Mouse (Mus musculus) hematopoietic stem cell, adult 5-6 weeks (primary cell): ENCODE measurements around the gene Lrp5. TPM values are rescaled to one million over a fixed set of nuclear protein-coding genes. Genes with fewer than 3 reads are reported as not detected.

ENCODE experiments used
- ATAC-seq, 2 experiments: fragments of 125-278 bp in 1 of 2; replicated peaks in 1 of 2; 2 replicates each; pipeline ENCODE4 v1.8.0; 2016 to 2017; ENCODE audit warnings: inconsistent platforms in 2 of 2, mild to moderate bottlenecking in 2 of 2, moderate number of reproducible peaks in 2 of 2, low read depth in 1 of 2, moderate TSS enrichment in 1 of 2; ENCODE audit not compliant: low FRiP score in 2 of 2, poor library complexity in 2 of 2, severe bottlenecking in 2 of 2, insufficient read depth in 1 of 2, low TSS enrichment in 1 of 2
- total RNA-seq: library from RNA; stranded (forward); fragments of 172-1452, 232-1000 nt; gene quantifications from 2 replicates; pipeline ENCODE4 v1.2.3, GENCODE M21; 2017

Gene Lrp5
- total RNA-seq, 1 experiment from 2014 or later = 22.0 TPM

DNA sequence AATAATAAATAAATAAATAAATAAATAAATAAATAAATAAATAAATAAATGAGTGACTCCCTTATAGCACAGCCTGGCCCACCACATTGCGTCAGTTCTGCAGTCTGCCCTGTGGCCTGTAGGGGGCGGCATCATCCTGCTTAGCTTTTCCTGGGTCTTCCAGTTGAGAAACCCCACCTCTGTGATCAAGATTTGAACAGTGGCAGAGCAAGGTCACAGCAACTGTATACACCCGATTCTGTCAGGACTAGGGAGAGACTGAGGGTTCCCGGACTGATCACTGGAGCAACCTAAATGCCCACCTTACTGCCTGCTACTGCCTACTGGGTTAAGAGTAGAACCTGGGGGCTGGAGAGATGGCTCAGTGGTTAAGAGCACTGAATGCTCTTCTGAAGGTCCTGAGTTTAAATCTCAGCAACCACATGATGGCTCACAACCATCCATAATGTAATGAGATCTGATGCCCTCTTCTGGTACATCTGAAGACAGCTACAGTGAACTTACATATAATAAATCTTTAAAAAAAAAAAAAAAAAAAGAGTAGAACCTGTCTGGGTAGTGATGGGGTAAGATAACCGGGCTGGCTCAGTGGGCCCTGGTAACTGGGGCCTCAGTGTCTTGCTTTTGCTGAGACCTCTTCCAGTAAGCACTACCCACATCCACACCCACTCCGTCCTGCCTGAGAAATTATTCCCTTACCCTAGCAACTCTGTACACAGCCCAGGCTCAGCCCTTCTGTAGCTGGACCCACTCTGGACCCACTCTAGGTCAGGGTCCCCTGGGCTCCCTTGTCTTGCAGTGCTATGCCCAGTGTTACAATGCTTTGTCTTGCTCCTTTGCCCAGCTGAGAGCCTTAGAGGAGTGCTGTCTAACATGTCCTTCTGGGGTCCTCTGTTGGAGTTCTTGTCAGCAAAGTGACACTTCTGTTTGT lies 13.4 kb upstream of the Lrp5 start:
- peak; percentile 37 to 78; a peak in 2 of 4 replicates for ATAC-seq

DNA sequence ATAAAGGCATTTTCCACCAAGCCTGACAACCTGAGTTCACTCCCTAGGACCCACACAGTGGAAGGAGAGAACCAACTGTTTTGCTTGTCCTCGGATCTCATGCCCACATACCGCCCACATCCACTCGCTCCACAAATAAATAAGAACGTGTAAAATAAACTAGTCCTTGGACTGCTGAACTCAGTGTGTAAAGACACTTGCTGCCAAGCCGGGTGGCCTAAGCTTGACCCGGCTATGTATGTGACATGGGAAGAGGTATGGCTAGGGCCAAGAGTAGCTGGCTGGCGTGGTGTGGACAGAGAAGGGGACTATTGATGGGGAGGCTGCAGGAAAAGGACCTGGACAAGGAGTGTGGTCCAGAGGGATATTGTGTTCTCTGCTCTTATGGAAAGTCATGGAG lies 11.7 kb upstream of the Lrp5 start:
- no peak for ATAC-seq

DNA sequence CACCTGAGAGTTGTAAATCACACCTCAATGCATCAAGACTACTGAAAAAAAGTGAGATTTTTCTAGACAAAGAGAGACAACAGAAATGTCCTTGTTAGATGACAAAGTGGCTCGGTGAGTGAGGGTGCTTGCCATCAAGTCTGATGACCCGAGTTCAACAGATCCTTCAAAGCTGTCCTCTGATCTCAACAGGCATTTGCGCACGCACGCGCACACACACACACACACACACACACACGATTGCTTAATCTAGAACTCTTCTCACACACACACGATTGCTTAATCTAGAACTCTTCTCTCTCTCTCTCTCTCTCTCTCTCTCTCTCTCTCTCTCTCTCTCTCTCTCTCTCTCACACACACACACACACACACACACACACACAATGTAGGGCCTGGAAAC lies 9.6 kb upstream of the Lrp5 start:
- ATAC-seq = no peak

DNA sequence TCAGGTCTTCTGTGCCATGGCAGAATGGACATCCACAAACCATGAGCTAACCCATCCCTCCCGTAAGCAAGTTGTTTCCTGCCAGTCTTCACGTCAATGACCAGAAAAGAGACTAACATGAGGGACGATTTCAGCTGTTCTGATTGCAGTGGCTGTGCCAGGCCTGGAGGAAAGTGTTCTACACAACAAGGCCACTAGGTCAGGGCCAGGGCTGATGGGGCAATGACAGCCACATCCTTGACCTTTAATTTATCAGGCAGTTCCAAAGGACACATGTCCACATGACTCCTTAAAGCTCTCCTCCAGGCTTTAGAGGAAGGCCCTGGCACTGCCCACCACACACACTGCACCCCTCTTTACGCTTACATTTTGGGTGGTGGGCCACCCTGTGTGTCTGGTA lies 9.1 kb upstream of the Lrp5 start:
- no peak for ATAC-seq

DNA sequence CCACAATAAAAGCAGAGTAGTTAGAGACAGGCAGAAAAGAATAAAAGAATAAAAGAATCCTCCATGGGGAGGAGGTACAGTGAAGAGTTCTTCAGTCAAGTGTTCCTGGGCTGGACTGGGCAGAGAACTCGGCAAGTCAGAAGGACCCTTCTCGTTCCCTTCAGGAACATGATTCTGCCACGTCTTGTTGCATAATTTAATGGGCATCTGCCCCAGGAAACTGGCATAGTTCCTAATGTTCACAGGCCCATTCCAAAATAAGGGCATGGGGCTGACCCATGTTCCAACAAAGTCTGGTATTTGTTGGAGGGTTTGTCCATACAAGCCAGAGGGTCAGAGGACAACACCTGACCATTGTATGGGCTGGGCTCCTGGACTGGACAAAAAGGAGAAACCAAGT lies 8.6 kb upstream of the Lrp5 start:
- no peak for ATAC-seq

DNA sequence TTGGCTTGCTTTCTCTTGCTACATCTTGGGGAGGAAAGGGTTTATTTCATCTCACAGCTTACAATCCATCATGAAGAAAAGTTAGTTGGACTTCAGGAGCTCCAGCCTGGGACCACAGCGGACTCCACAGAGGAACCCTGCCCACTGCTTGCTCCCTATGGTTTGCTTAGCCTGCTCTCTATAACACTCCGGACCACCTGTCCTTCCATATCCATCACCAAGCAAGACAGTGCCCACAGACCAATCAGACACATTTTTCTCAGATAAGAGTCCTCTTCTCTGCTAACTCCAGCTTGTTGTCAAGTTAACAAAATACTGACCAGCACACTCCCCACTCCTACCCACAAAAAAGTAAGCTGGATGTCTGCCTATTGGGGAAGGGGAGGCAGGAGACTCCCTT lies 8.1 kb upstream of the Lrp5 start:
- no peak for ATAC-seq

DNA sequence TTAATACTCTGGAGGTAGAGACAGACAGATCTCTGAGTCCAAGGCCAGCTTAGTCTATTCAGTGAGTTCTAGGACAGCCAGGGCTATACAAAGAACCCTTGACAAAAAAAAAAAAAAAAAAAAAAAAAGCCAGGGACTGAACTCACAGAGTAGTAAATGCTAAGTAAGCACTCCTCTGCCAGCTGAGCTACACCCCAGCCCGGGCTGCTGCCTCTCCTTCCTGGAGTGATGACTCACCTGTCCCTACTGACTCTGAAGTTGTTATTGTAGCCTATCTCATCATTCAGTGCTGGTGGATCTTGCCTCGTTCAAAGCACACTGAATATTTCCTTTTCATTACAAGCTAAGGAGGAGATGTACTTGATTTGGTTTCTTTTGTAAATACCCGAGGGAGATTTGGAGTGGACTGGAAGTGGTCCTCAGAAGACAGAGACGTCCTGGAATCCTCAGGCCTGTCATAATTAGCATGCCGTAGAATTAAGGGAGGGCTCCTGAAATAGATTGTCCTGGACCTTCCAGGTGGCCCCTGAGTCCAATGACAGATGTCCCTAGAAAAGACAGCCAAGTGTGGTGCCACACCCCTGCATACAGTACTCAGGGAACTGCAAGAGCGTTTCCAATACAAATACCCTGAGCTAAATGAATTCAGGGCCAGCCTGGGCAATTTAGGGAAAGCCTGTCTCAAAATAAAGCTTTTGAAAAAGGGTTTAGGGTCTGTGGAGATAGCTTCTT lies 6.2 kb upstream of the Lrp5 start:
- no peak for ATAC-seq

DNA sequence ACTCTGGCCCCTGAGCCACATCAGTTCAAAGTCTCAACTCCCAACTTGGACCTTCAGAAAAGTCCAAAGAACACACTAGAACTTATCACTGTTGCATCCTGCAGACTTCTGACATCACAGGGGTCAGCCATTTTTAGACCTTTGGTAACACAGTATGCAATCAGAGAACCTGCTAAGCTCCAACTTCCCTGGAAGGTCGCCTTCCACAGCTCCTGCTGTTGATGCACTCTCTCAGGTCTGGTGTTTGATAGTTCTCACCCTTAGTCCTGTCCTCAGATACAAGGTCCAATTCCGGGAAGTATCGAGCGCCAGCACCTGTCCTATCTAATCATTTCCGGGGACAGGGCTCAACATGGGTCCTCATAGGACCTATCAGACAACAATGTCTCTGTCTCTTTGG lies 5.0 kb upstream of the Lrp5 start:
- ATAC-seq = no peak

DNA sequence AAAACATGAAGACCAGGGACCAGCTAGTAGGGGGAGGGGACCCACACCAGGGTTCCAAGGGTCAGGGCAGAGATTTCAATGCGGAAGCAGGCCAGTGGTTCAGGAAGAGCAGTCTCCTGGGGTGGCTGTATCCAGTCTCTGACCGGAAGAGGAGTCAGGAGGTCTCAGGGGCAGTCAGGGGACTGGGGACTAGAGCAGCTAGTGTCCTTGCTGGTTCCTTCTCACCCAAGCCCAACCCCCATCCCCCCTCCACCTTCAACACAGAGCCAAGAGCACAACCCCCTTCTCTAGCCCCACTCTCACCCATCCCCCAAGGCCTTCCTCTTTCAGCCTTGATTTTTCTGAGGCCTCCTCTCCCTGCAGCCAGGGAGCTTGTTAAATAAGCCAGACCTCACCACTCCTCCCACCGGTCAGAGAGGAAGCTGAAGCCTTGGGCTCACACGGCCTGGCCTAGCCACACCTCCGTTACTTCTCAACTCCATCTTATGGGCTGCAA lies 1.4 kb upstream of the Lrp5 start:
- ATAC-seq = peak; percentile 76 to 81

DNA sequence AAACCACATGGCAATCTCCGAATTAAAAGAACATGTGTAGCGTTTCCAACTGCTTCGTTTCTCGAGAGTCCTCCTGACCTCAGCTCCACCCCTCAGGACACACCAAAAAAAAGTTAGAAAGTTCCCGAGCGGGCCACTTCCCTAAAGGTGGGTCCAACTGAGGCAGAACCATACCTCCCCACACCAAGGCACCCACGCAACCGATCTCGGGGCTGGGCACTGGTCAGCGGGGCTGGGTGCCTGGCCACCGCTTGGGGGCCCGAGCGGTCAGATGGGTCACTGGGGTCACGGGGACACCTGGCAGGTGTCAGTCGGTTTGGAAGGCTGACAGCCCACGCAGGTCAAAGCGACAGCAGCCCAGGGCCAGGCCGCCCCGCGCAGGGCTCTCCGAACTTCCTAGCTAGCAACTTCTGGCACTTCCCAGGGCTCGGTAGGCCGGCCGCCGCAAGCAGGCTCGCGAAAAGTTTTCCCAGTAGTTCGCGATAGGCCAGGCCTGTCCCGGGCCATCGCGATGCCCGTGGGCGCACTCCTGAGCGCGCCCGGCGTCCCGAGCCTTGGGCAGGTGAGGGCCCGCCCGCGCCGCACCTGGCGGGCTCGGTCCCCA lies 651 bp downstream of the Lrp5 start:
- ATAC-seq = no peak

DNA sequence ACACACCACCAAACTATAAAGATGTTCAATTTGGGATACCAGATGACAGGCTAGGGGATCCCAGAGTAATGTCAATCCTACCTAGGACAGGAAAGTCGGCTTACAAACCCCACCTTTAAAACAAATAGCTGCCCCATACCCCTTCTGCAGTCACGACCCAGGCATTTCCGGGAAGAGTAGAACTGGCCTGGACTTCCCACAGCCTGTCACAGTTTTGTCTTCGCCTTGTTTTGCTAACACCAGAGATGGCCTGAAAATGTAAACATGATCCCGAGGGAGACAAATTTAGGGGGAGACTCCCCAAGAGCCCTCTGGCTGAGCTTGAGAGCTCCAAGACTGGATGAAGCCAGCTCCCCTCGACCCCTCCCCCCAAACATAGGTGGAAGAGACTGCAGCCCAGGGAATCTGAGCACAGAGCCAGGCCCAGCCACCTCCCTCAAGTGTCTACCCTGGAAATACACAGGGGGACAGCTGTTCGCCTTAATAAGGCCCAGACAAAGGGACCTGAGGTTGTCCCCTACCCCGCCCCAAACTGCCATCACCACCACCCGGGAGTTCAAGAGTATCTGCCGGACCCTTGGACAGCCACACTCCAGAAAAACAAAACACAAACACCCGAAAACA lies 1.3 kb downstream of the Lrp5 start:
- ATAC-seq = no peak

DNA sequence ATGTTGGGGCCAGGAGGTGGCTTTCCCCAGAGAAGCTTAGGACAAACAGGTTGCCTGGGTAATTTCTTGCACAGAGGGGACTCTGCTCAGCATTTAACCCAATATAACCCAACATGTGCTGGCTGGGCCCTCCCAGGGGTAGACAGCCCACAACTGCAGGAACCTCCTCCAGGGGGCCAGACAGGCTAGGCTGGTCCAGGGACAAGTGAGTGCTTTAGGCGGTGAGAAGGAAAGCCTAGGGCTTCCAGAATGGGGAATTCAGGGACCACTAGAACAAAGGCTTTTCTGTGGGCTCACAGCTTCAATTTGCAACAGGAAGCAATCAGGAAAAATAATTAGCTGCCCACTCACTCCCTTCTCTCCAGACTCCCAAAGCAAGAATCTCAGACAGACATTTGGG lies 1.9 kb downstream of the Lrp5 start:
- ATAC-seq = no peak

DNA sequence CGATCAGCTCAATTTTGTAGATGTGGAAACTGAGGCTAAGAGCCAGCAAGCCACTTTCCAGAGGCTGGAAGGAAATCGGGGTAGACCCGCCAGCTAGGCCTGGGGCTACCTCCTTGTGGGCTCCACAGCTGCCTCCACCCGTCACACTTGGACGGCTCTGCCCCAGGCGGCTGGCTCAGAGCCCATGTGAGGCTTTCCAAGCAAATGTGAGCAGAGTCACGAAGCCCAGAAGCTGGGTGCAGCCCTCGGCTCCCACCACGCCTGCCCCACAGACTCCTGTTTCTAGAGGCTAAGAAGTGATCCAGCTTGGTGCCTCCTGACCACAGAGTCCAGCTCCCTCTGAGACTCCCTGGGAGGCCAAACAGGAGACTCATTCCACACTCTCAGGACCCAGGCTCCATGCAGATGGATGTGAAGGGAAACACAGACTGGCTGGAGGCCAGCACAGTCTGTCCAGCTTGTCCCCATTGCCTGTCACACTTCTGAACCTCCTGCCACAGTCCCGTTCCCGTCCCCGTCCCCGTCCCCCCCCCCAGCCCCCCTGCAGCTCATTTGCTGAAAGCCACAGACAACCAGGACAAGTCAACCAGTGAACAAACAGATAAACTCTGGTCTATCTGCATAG lies 4.9 kb downstream of the Lrp5 start:
- peak; percentile 55 to 66; a peak in 3 of 4 replicates for ATAC-seq

DNA sequence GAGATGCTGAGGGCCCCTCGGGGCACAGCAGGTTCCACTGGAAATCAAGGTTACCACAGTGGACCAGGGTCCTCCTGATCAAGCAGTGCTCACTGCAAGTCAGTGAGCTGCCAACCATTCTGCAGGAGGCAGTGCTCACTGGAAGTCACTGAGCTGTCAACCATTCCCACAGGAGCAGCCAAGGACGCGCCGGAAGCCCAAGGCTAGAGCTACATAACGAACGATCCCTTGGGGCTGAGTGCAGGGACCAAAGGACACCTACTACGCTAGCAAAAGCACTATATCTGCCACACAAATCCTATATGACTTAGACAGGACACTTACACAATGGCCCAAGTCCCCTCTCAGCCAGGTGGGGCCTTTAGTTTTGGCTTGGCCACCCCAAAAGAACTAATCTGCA lies 5.6 kb downstream of the Lrp5 start:
- no peak for ATAC-seq

DNA sequence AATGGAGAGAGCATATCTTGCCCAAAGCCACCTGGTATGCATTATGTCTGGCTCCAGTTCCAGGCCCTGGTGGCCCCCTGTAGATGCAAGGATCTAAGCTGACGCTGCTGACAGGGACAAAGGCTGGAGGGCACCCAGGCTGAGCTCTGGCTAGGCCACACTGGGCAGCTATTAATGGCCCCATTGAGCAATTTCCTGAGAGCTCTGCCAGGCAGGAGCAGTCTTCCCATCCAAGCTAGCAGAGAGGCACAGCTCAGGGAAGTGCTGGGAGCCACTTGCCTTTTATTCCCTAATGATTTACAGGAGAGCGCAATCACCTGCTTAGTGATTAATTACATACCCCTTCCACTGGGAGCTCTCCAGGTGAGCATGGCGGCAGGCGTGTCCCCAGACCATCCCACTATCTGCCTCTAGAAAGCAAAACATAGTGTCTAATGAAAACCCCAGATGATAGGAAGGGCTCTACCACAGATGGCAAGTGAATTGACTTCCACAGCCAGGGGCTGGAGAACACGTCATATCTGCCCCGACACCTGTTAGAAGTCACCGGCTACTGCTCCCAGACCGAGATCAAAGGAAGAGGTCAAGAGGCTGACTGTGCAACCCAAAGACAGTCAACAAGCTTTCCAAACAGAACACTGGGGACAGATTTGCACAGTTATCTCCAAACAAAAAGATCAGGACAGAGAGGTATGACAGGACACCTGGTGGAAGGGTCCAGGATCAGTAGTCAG lies 12.1 kb downstream of the Lrp5 start:
- no peak for ATAC-seq

DNA sequence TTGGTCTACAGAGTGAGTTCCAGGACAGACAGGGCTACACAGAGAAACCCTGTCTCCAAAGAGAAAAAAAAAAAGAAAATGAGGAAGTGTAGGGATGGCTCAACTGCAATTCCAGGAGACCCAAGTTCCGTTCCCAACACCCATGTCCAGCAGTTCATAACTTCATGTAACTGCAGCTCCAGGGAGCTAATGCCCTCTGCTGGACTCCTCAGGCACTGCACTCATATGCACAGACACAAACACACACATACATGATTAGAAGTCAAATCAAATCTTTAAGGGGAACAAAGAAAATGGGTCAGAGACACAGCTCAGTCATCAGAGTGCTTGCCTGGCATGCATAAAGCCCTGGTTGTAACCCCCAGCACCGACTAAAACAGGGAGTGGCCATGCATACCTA lies 13.2 kb downstream of the Lrp5 start:
- no peak for ATAC-seq

DNA sequence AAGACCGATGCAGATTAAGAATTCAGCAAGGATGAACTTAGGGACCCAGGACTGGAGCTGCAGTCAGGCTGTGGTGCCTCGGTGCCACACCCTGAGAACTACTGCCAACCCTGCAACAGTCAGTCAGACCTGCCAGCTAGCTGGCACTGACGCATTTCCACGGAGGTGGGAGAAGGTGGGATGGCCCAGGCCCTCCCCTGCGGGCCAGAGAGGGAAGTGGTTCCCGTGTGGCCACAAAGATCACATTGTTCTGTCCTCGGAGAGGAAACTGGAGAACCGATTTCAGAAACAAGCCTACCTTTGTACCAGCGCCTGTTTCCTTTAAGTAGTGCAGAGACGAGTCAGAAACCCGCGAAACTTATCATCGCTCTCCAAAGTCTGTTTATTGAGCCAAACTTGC lies 17.3 kb downstream of the Lrp5 start:
- peak; percentile 77 to 84 for ATAC-seq
